Mouse (Mus musculus) gastrocnemius, postnatal 36 days (tissue): Measurements from ENCODE around the gene Cpt1b. TPM values are rescaled to one million over a fixed set of nuclear protein-coding genes. Genes with fewer than 3 reads are reported as not detected.
A peak's percentile ranks its signal among the peaks of the same experiment; 100 is the strongest.

Experiments
- DNase-seq, 2 experiments: peaks; one replicate each; pipeline ENCODE4 v3.0.0; 2022
- intact Hi-C: fragments of 180-260 bp; cut with DNase I; formaldehyde crosslinking; loops from one replicate; pipeline ENCODE4 v1.15.1; 2025
- total RNA-seq, 2 experiments: library from RNA; stranded (reverse); gene quantifications; 2 replicates each; pipeline ENCODE4 v1.2.3; 2021

Gene Cpt1b
- total RNA-seq, 2 experiments from 2014 or later: 255 to 278 TPM

DNA sequence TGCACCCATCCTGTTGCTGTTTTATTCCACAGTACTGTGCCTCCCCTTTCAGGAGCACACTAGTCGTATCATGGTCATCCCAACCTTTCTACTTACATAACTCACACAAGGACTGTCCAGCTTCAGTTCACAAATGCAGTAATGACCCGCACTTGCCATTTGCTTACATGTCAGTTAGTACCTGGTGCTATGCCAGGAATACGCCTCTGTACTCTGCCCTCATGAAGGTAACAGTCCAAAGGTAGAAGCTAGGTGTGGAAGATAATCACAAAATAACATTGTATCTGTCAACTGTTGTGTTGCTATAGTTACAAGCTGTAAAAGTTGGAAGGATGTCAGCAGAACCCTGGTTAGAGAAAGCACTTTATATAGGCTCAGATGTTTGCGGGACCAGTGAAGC lies 28.8 kb downstream of the Cpt1b start:
- intact Hi-C loops: no loop called here
- no peak for DNase-seq

GRCm38 (mm10) chr15:89390081-89390480 lies 35.6 kb downstream of the Cpt1b start:
- intact Hi-C loops: no loop called here
- no peak for DNase-seq

DNA sequence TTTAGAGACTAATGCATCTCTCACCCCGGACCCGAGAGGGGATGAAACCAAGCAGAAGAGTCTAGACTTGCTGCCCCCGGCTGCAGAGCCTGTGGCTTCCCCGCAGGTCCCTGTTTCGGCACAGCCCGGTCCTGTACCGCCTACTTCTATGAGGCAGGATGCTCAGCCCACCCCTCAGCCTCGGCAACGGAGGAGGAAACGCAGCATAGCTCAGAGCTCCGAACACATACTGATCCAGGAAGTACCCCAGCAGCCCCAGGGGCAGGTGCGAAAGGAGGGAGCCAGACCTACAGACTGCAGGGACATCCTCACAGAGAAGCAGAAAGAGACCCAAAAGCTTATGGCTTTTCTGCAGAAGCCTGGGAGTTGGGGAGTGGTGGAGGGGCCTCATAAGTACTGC lies 38.5 kb downstream of the Cpt1b start:
- intact Hi-C loops: no loop called here
- DNase-seq: no peak

DNA sequence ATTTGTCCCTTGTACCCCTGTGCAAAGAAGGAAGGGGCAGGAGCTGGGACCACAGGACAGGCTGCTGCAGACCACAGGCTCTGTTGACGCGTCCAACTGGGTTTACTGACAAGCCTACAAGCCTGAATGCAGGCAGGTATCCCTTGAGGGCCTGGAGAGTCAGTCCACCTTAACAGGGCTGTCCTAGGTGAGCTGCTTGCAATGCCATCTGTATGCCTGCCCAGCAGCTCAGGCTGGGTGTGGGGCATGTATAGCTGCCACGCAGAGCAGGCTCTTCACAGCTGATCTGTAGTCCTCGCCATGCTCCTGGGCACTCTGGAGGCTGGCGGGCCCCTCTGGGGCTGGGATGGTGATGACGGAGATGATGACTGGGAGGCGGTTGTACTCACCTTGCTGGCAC lies 41.0 kb downstream of the Cpt1b start, which contains the start of gene Klhdc7b:
Klhdc7b (plus strand) TSS at position 301 of the 400 bp plus-strand sequence.
- no peak for DNase-seq
- intact Hi-C loops: no loop called here

GRCm38 (mm10) chr15:89379429-89379828 lies 46.2 kb downstream of the Cpt1b start:
- DNase-seq: no peak
- intact Hi-C loops: no loop called here

DNA sequence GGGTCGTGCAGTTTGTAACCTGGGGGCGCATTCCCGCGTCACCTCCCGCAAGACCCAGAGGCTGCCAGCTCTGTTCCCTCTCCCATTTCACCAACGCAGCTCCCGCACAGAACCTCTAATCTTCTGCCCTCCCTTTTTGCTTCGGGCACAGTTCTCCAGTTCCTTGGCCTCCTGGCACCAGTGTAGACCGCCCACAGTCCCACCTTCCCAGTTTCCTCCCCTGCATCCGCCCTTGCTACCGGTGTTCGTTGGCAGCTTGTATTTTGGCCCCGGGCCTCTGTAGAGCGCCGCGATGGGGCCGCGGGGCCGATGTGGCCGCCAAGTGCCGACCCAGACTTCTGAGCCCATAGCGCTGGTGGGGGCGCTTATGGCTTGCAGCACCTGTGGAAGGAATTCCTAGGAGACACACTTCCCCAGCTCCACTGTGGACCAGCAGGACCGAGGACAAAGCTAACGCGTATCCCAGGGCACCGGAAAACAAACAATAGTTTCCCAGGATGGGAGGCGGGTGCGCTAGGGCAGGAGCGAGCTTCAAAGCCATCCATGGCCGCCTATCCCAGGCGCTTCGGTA lies 46.7 kb downstream of the Cpt1b start, which contains the start of gene Odf3b:
Odf3b (minus strand) TSS at position 452 of the 571 bp plus-strand sequence.
- intact Hi-C loops: no loop called here
- no peak for DNase-seq

DNA sequence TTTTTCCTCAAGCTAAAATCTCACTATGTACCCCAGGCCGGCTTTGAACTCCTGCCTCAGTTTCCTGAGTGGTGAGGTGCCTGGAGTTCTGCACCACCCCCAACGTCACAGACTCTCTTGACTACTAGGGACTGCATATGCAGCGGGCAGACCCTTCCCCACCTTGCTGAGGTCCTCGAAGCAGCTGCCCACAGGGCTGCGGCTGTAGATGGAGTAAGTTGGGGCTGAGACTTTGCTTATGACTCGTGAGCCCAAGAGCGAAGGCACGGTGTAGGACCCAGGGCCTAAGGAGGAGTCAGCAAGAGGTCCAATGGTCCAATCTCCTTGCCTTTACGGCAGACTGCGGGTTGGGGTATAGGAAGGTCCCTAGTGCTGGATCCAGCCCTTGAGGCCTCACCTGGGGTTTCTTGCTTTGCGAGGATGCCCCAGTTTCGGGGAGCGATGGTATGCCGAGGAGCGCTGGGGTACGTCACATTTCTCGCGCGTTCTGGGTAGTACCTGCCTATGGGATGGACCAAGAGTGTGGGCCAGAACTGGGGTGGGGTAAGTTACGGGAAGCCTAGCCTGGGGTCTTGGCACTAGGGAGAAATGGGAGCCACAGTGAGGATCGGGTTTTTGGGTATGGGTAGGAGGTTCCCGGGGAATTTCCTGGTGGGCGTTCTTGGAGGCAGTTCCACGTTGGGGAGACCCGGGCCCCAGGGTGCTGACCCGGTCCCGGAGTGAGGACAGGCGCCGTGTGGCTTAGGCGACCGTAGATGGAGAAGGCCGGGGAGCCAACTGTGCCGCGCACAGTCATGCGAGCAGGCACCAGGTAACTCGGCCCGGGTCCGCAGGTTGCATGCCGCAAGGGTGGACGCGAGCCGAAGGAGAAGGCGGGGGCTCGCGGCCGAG lies 47.5 kb downstream of the Cpt1b start:
- intact Hi-C loops: no loop called here
- DNase-seq: no peak

DNA sequence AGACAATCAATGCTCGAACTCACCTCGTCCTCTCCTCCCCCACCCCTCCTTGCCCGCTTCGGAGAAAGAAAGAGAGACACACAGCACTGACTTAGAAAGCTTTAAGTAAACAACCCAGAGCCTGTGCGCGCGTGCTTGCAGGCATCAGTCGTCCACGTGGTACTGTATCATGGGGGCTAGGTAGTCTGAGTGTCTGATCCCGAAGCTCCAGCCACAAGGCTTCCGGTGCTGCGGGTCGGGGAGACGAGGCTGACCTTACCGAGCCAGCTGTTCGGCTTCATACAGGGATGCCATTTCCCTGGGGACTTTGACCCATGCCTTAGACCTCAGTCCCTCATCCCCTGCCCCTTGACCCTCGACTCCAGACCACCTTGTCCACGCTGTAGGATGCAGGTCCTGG lies 48.3 kb downstream of the Cpt1b start:
- no peak for DNase-seq
- intact Hi-C loops: no loop called here

DNA sequence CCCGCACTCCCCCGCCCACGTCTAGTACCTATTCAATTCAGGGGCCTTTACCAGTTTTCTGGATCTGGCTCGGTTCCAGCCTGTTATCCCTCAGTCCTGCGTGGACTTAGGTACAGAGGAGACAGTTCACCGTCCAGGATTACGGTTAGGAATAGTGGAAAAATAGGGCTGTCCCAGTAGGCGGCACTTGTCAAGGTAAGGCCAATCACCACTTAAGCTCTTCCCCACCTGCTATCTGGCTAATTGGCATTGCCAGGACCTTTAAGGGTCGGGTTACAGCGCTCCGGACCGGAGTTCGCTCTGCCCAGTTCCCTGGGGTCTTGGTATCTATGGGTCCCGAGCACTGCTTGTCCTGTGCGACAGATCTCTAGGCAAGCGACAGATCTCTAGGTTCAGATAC lies 48.7 kb downstream of the Cpt1b start, which contains the start of gene Tymp:
Tymp (minus strand) TSS at position 83 of the 400 bp plus-strand sequence.
- intact Hi-C loops: no loop called here
- DNase-seq: no peak

DNA sequence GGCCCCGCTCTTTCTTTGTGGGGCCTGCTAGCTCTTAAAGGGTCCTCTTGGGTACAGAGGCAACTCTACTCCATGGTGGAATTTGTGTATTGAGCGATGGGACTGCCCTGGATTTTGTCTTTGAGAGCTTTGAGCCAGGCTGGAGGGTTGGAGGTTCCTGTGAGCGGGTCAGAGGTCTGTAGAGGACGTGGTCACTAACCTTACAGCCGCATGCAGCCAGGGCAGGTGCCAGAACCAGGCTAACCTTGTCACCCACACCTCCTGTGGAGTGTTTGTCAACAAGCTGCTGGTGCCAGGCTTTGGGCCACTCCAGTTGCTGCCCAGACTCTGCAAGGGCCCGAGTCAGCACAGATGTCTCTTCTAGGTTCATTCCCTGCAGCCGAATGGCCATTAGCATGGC lies 49.6 kb downstream of the Cpt1b start:
- intact Hi-C loops: no loop called here
- no peak for DNase-seq

GRCm38 (mm10) chr15:89374801-89375534 lies 50.7 kb downstream of the Cpt1b start:
- intact Hi-C loops: loop anchor here (5.0 kb wide), 1 partner anchor 52 kb away; the partner anchor contains the start of genes C730034F03Rik, Chkb, Cpt1b and Gm44502
- no peak for DNase-seq

DNA sequence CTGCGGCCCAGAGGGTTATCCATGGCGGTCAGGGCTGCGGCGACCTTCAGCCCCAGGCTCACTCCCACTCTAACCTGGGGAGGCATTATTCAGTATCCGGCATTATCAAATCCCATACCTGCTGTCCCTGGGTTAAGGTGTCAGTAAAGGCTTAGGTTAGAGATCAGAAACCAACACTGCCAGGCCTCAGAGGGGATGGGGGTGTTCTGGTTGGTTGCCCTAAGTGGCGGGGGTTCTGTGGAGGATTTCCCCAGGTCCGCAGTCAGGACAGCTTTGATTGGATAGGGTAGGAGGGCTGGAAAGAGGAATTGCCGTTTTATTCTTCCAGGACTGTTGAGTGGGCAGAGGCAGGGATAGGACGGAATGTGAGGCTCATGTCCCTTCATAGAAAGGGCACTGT lies 51.3 kb downstream of the Cpt1b start:
- no peak for DNase-seq
- intact Hi-C loops: loop anchor here (5.0 kb wide), 1 partner anchor 53 kb away; the partner anchor contains the start of genes C730034F03Rik, Chkb, Cpt1b and Gm44502

- peak; percentile 92 to 95 for DNase-seq
- intact Hi-C loops: loop anchor here (5.0 kb wide), 1 partner anchor 53 kb away; the partner anchor contains the start of genes C730034F03Rik, Chkb, Cpt1b and Gm44502
Measured at GRCm38 (mm10) chr15:89373762-89374248, 51.9 kb downstream of the Cpt1b start, which contains the start of gene Sco2. Gene Sco2 (minus strand): TSS chr15:89373846.

DNA sequence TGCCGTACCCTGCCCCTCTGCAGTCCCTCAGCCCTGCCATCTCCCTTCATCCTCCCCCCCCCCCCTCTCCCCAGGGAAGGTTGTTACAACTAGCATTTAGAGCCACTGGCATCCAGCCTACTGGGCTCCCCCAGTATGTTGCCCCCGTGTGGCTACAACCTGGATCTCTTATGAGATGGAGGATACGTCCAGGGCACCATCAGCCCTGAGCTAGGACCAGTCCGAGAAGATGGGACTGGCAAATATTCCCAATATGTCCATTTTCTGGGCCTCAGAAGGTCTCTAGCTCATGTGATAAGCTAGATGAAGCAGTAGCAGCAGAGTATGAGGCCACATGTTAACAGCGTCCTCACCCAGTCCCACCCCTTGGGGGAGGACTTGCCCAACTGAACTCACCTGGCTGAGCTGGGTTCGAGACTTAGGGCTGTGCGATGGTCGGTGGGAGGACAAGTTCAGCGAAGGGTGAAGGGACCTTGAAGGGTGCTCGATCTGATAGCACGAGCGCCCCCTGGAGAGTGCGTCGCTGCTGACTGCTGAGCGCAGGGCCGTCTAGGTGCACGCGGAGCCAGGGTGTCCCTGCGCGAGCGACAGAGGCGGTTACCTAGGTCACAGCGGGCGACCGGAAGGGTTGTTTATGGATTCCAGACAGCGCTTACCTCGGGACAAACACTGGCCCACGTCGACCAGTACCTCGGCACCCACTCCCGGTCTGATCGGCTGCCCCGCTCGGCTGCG lies 52.5 kb downstream of the Cpt1b start:
- intact Hi-C loops: loop anchor here (5.0 kb wide), 1 partner anchor 54 kb away; the partner anchor contains the start of genes C730034F03Rik, Chkb, Cpt1b and Gm44502

DNA sequence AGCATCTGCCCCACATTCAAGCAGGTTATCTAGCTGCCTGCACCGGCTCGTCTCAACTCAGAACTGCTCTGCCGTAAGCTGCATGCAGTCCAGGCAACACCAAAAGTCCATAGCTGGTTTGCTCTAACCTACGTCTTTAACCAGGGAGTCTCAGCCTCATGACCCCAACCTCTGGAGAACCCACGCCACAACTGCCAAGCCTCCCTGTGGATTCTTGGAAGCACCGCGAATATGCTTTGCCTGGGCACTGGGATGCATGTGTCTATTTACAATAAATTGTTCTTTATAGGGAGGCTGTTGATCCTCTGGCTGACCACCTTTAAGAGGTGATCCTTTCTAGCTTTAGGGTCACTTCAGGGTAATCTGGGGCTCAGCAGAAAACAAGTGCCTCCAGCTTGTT lies 53.1 kb downstream of the Cpt1b start:
- intact Hi-C loops: loop anchor here (5.0 kb wide), 1 partner anchor 55 kb away; the partner anchor contains the start of genes C730034F03Rik, Chkb, Cpt1b and Gm44502
- DNase-seq: no peak

More for the DNA sequence above, 52.5 kb downstream of the Cpt1b start:
- peak; percentile 78 to 80 for DNase-seq

DNA sequence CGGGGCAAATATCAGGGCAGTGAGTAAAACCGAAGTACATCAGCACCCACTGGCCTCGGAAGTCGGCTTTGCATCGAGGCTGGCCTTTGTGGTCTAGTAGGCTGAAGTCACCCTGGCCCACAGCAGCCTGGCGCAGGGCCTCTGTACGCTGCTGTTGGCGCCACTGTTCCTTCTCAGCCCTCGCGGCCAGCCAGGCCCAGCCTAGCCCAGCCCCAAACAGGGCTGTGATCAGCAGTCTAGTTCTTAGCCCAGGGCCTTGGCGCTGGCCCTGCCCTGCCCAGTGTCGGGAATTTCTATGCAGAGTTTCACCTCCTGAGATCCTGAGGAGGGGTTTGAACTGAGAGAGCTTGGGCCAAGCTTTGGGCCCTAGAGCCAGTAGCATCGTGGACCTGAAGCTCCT lies 53.6 kb downstream of the Cpt1b start:
- no peak for DNase-seq
- intact Hi-C loops: loop anchor here (5.0 kb wide), 1 partner anchor 55 kb away; the partner anchor contains the start of genes C730034F03Rik, Chkb, Cpt1b and Gm44502
